Mouse (Mus musculus) MEL (cell line): Measurements from ENCODE around the gene Pak6. TPM values are rescaled to one million over a fixed set of nuclear protein-coding genes. Genes with fewer than 3 reads are reported as not detected.
A peak's percentile ranks its signal among the peaks of the same experiment; 100 is the strongest.

Experiments used
- DNase-seq: peaks from one replicate; pipeline ENCODE4 v3.0.0; 2011; ENCODE audit warnings: low read depth, low spot score
- H3K27ac ChIP-seq: 2 replicates; pipeline ENCODE4 v1.5.1; 2012; ENCODE audit warnings: low read depth, mild to moderate bottlenecking, control low read depth, low read length, moderate library complexity; ENCODE audit not compliant: control insufficient read depth
- H3K27me3 ChIP-seq, 2 experiments: fragments of 150-350 bp in 1 of 2; sonication (generic) in 1 of 2; 2 replicates each; pipeline ENCODE4 v1.6.1; 2012; ENCODE audit warnings: low read length in 2 of 2, mild to moderate bottlenecking in 2 of 2, improper control_type of control experiment in 1 of 2, moderate library complexity in 1 of 2; ENCODE audit not compliant: insufficient read depth in 2 of 2, control insufficient read depth in 1 of 2
- H3K36me3 ChIP-seq, 2 experiments: 2 replicates each; pipeline ENCODE4 v1.6.1; 2012 to 2014; ENCODE audit warnings: low read length in 2 of 2, improper control_type of control experiment in 1 of 2, inconsistent platforms in 1 of 2, mild to moderate bottlenecking in 1 of 2; ENCODE audit not compliant: insufficient read depth in 2 of 2, control insufficient read depth in 1 of 2
- H3K4me1 ChIP-seq, 2 experiments: fragments of 150-350 bp in 1 of 2; sonication (generic) in 1 of 2; 2 replicates each; pipeline ENCODE4 v1.6.1; 2012; ENCODE audit warnings: low read length in 2 of 2, improper control_type of control experiment in 1 of 2, mild to moderate bottlenecking in 1 of 2; ENCODE audit not compliant: insufficient read depth in 2 of 2, control insufficient read depth in 1 of 2
- H3K4me3 ChIP-seq, 2 experiments: fragments of 150-350 bp in 1 of 2; sonication (generic) in 1 of 2; 2 replicates each; pipeline ENCODE4 v1.5.1; 2012; ENCODE audit warnings: low read depth in 2 of 2, low read length in 2 of 2, mild to moderate bottlenecking in 2 of 2, moderate library complexity in 2 of 2, control low read depth in 1 of 2, improper control_type of control experiment in 1 of 2; ENCODE audit not compliant: control insufficient read depth in 1 of 2, insufficient read depth in 1 of 2
- H3K79me2 ChIP-seq: 2 replicates; pipeline ENCODE4 v1.6.1; 2012; ENCODE audit warnings: mild to moderate bottlenecking, low read length, moderate library complexity; ENCODE audit not compliant: control insufficient read depth, poor library complexity, insufficient read depth
- H3K9ac ChIP-seq: 2 replicates; pipeline ENCODE4 v1.6.1; 2012; ENCODE audit warnings: low read depth, mild to moderate bottlenecking, control low read depth, low read length, moderate library complexity; ENCODE audit not compliant: control insufficient read depth, poor library complexity, severe bottlenecking
- H3K9me3 ChIP-seq: fragments of 150-350 bp; sonication (generic); replicated peaks from 2 replicates; pipeline ENCODE4 v1.6.1; 2012; ENCODE audit warnings: mild to moderate bottlenecking, low read length, improper control_type of control experiment, moderate library complexity; ENCODE audit not compliant: insufficient read depth
- BHLHE40 ChIP-seq: IDR thresholded peaks from 2 replicates; pipeline ENCODE4 v1.6.1; 2012; ENCODE audit warnings: low read depth, mild to moderate bottlenecking, inconsistent platforms, low read length, improper control_type of control experiment, borderline replicate concordance
- CHD2 ChIP-seq: IDR thresholded peaks from 2 replicates; pipeline ENCODE4 v1.6.1; 2011; ENCODE audit warnings: low read length, improper control_type of control experiment
- CTCF ChIP-seq, 3 experiments: IDR thresholded peaks in 2 of 3; conservative IDR thresholded peaks in 1 of 3; 2 replicates each; pipeline ENCODE4 v1.5.1; 2011 to 2012; ENCODE audit warnings: low read length in 3 of 3, low read depth in 2 of 3, mild to moderate bottlenecking in 2 of 3, improper control_type of control experiment in 1 of 3, inconsistent platforms in 1 of 3, mixed read lengths in 1 of 3, moderate library complexity in 1 of 3; ENCODE audit not compliant: control insufficient read depth in 1 of 3, insufficient read depth in 1 of 3, poor library complexity in 1 of 3, severe bottlenecking in 1 of 3
- E2F4 ChIP-seq: IDR thresholded peaks from 2 replicates; pipeline ENCODE4 v1.6.1; 2011; ENCODE audit warnings: low read depth, low read length, improper control_type of control experiment, borderline replicate concordance
- ELF1 ChIP-seq: IDR thresholded peaks from 2 replicates; pipeline ENCODE4 v1.6.1; 2014; ENCODE audit warnings: low read depth, mild to moderate bottlenecking, inconsistent platforms, low read length, improper control_type of control experiment, moderate library complexity
- EP300 ChIP-seq, 2 experiments: IDR thresholded peaks; 2 replicates each; pipeline ENCODE4 v1.6.1; 2011; ENCODE audit warnings: improper control_type of control experiment in 2 of 2, low read length in 2 of 2, low read depth in 1 of 2, mild to moderate bottlenecking in 1 of 2
- ETS1 ChIP-seq: IDR thresholded peaks from 2 replicates; pipeline ENCODE4 v1.6.1; 2012; ENCODE audit warnings: low read depth, mild to moderate bottlenecking, inconsistent platforms, low read length, improper control_type of control experiment, moderate library complexity
- GABPA ChIP-seq: IDR thresholded peaks from 2 replicates; pipeline ENCODE4 v1.6.1; 2012; ENCODE audit warnings: low read depth, mild to moderate bottlenecking, inconsistent platforms, low read length, improper control_type of control experiment, moderate library complexity
- GATA1 ChIP-seq: IDR thresholded peaks from 2 replicates; pipeline ENCODE4 v1.6.1; 2011; ENCODE audit warnings: low read depth, low read length, improper control_type of control experiment
- HCFC1 ChIP-seq: IDR thresholded peaks from 2 replicates; pipeline ENCODE4 v1.6.1; 2012; ENCODE audit warnings: low read depth, mild to moderate bottlenecking, inconsistent platforms, low read length, improper control_type of control experiment, moderate library complexity
- MAFK ChIP-seq: IDR thresholded peaks from 2 replicates; pipeline ENCODE4 v1.6.1; 2011; ENCODE audit warnings: low read depth, mild to moderate bottlenecking, low read length, improper control_type of control experiment, borderline replicate concordance
- MAX ChIP-seq: IDR thresholded peaks from 2 replicates; pipeline ENCODE4 v1.6.1; 2011; ENCODE audit warnings: low read length, improper control_type of control experiment
- MAZ ChIP-seq: IDR thresholded peaks from 2 replicates; pipeline ENCODE4 v1.6.1; 2012; ENCODE audit warnings: low read depth, mild to moderate bottlenecking, inconsistent platforms, low read length, improper control_type of control experiment
- MEF2A ChIP-seq: IDR thresholded peaks from 2 replicates; pipeline ENCODE4 v1.6.1; 2014; ENCODE audit warnings: low read depth, mild to moderate bottlenecking, inconsistent platforms, low read length, improper control_type of control experiment; ENCODE audit not compliant: poor library complexity, insufficient replicate concordance, severe bottlenecking; ENCODE audit errors: extremely low read depth
- MXI1 ChIP-seq: IDR thresholded peaks from 2 replicates; pipeline ENCODE4 v1.6.1; 2011; ENCODE audit warnings: mild to moderate bottlenecking, low read depth, low read length, improper control_type of control experiment
- MYC ChIP-seq: IDR thresholded peaks from 2 replicates; pipeline ENCODE4 v1.6.1; 2011; ENCODE audit warnings: low read depth, mild to moderate bottlenecking, low read length, improper control_type of control experiment, moderate library complexity
- NRF1 ChIP-seq: IDR thresholded peaks from 2 replicates; pipeline ENCODE4 v1.6.1; 2014; ENCODE audit warnings: low read depth, mild to moderate bottlenecking, inconsistent platforms, low read length, improper control_type of control experiment, moderate library complexity; ENCODE audit not compliant: poor library complexity, insufficient read depth, severe bottlenecking
- POLR2A ChIP-seq, 2 experiments: IDR thresholded peaks; 2 replicates each; pipeline ENCODE4 v1.6.1; 2011 to 2012; ENCODE audit warnings: low read length in 2 of 2, mild to moderate bottlenecking in 2 of 2, control low read depth in 1 of 2, improper control_type of control experiment in 1 of 2, low read depth in 1 of 2, moderate library complexity in 1 of 2; ENCODE audit not compliant: control insufficient read depth in 1 of 2, insufficient read depth in 1 of 2, poor library complexity in 1 of 2
- POLR2AphosphoS2 ChIP-seq: IDR thresholded peaks from 2 replicates; pipeline ENCODE4 v1.6.1; 2011; ENCODE audit warnings: low read length, improper control_type of control experiment
- RCOR1 ChIP-seq: IDR thresholded peaks from 2 replicates; pipeline ENCODE4 v1.6.1; 2012; ENCODE audit warnings: low read depth, mild to moderate bottlenecking, inconsistent platforms, low read length, improper control_type of control experiment
- SMC3 ChIP-seq: IDR thresholded peaks from 2 replicates; pipeline ENCODE4 v1.6.1; 2011; ENCODE audit warnings: low read depth, low read length, improper control_type of control experiment
- TAL1 ChIP-seq: IDR thresholded peaks from 2 replicates; pipeline ENCODE4 v1.6.1; 2012; ENCODE audit warnings: mild to moderate bottlenecking, inconsistent platforms, low read length, moderate library complexity, mixed read lengths
- TBP ChIP-seq: IDR thresholded peaks from 2 replicates; pipeline ENCODE4 v1.8.0; 2011; ENCODE audit warnings: low read depth, low read length, improper control_type of control experiment
- TCF12 ChIP-seq: IDR thresholded peaks from 2 replicates; pipeline ENCODE4 v1.6.1; 2014; ENCODE audit warnings: low read depth, mild to moderate bottlenecking, inconsistent platforms, low read length, improper control_type of control experiment, moderate library complexity
- USF1 ChIP-seq: IDR thresholded peaks from 2 replicates; pipeline ENCODE4 v1.6.1; 2014; ENCODE audit warnings: low read depth, mild to moderate bottlenecking, inconsistent platforms, low read length, improper control_type of control experiment, moderate library complexity
- ZKSCAN1 ChIP-seq: IDR thresholded peaks from 2 replicates; pipeline ENCODE4 v1.6.1; 2012; ENCODE audit warnings: low read depth, mild to moderate bottlenecking, inconsistent platforms, low read length, improper control_type of control experiment, moderate library complexity
- ZMIZ1 ChIP-seq: IDR thresholded peaks from 2 replicates; pipeline ENCODE4 v1.6.1; 2012; ENCODE audit warnings: low read depth, mild to moderate bottlenecking, inconsistent platforms, low read length, improper control_type of control experiment, moderate library complexity
- polyA plus RNA-seq, 2 experiments: library from polyadenylated mRNA; stranded (reverse) in 1 of 2; unstranded in 1 of 2; fragments of >175 nt in 1 of 2; fragments of >200 nt in 1 of 2; gene quantifications; 2 replicates each; pipeline versions ENCODE4 v1.2.1 to v1.2.4; 2012; ENCODE audit warnings: low replicate concordance in 2 of 2, low read depth in 1 of 2; ENCODE audit not compliant: insufficient read length in 2 of 2, insufficient read depth in 1 of 2, missing spikeins in 1 of 2
- total RNA-seq: library from RNA; depleted of rRNA; stranded (reverse); fragments of 300-350 nt; gene quantifications from 2 replicates; pipeline ENCODE4 v1.2.3, GENCODE M21; 2012

Gene Pak6
- total and polyA plus RNA-seq, 3 experiments: 25.4 to 25.9 TPM; not detected in 1

GRCm38 (mm10) chr2:118661891-118662290 is 1.2 kb upstream of the Pak6 start:
- Histone ChIP-seq H3K9me3 (no peaks in the 10 kb centered on the region), H3K9ac (peak overlapping the region; percentile 81), H3K79me2 (peaks cover 15% of the 10 kb centered on the region), H3K27me3 (no peaks in the 10 kb centered on the region), H3K27ac (peak overlapping the region; percentile 99), H3K4me3 (peak overlapping the region in 1 of 2 experiments; percentile 17; a peak in 1 of 4 replicates), H3K36me3 (peaks cover 0 to 33% of the 10 kb centered on the region in 2 experiments; a peak in 2 of 4 replicates), H3K4me1 (peaks cover 19 to 44% of the 10 kb centered on the region in 2 experiments)
- TF ChIP-seq RCOR1 (no peak), TAL1 (peak; percentile 65), MAFK (no peak), TCF12 (peak; percentile 66), SMC3 (no peak), ETS1 (peak; percentile 68; the same call in 1 of the 2 replicates), NRF1 (no peak), GABPA (no peak), GATA1 (peak; percentile 53; the same call in 1 of the 2 replicates), USF1 (no peak), POLR2A (IDR thresholded peaks at IDR 0.05; ENCODE audit: control insufficient read depth in 1 of 2, insufficient read depth in 1 of 2, low read depth in 1 of 2, low read length in 2 of 2, poor library complexity in 1 of 2) (0 out of 4 replicates have a peak, but pooled peaks of 1 of the 2 experiments have one; percentile 23), EP300 (IDR thresholded peaks at IDR 0.05; ENCODE audit: low read depth in 1 of 2, low read length in 2 of 2) (peak in 1 of 2 experiments; percentile 51; a peak in 1 of 4 replicates), POLR2AphosphoS2 (no peak), ZKSCAN1 (no peak)
- DNase-seq: peak; percentile 54

- peak overlapping the region; percentile 68 to 94 for H3K4me3 ChIP-seq
- no peaks in the 10 kb centered on the region for H3K9me3 ChIP-seq
- no peak for TF ChIP-seq MAZ
- no peak for TF ChIP-seq RCOR1
- no peak for TF ChIP-seq GABPA
- TF ChIP-seq E2F4: no peak
- peak; percentile 98 for TF ChIP-seq MXI1
- 0 out of 4 replicates have a peak, but pooled peaks of 1 of the 2 experiments have one; percentile 2 for TF ChIP-seq EP300 (IDR thresholded peaks at IDR 0.05; ENCODE audit: low read depth in 1 of 2, low read length in 2 of 2)
- TF ChIP-seq TCF12: no peak
- no peak for TF ChIP-seq CTCF (IDR thresholded peaks at IDR 0.05 in 2 of 3, conservative IDR thresholded peaks at IDR 0.05 in 1 of 3; ENCODE audit: control insufficient read depth in 1 of 3, insufficient read depth in 1 of 3, low read depth in 2 of 3, low read length in 3 of 3, poor library complexity in 1 of 3, severe bottlenecking in 1 of 3)
- no peak for TF ChIP-seq TBP
- 0 out of 2 replicates have a peak, but pooled peaks have one; percentile 3 for TF ChIP-seq USF1
- no peak for TF ChIP-seq ZMIZ1
- no peak for TF ChIP-seq MAFK
- no peak for TF ChIP-seq CHD2
- TF ChIP-seq MEF2A: no peak
- TF ChIP-seq POLR2AphosphoS2: no peak
- TF ChIP-seq BHLHE40: no peak
- peak; percentile 86 for TF ChIP-seq MYC
- TF ChIP-seq HCFC1: no peak
- no peak for TF ChIP-seq ZKSCAN1
- TF ChIP-seq MAX: peak; percentile 83
- TF ChIP-seq ELF1: 0 out of 2 replicates have a peak, but pooled peaks have one; percentile 3
These were observed 982 bp downstream of the Pak6 start for GRCm38 (mm10) chr2:118663804-118664766.

More at GRCm38 (mm10) chr2:118663804-118664766, 982 bp downstream of the Pak6 start:
- peaks cover 15% of the 10 kb centered on the region for H3K79me2 ChIP-seq
- H3K4me1 ChIP-seq: peaks cover 19 to 32% of the 10 kb centered on the region in 2 experiments
- H3K36me3 ChIP-seq: peaks cover 0 to 25% of the 10 kb centered on the region in 2 experiments; a peak in 2 of 4 replicates
- H3K27me3 ChIP-seq: no peaks in the 10 kb centered on the region
- peak overlapping the region; percentile 81 for H3K9ac ChIP-seq
- peak; percentile 49 for DNase-seq
- H3K27ac ChIP-seq: peak overlapping the region; percentile 61
